Mouse (Mus musculus) T-helper 1 cell (primary cell): Measurements from ENCODE around the gene Gxylt1.
"Not testable (repeated sequence)": the region's sequence is repeated elsewhere in the genome, so short reads cannot be mapped to it uniquely, and the experiment has no call there.

Experiments used
- in situ Hi-C: fragments of 300-600 bp; cut with MboI, MseI; formaldehyde crosslinking; loops from one replicate; pipeline ENCODE4 v1.15.1; 2025; ENCODE audit warnings: high pct_unique_total_duplicates

Gene Gxylt1

DNA sequence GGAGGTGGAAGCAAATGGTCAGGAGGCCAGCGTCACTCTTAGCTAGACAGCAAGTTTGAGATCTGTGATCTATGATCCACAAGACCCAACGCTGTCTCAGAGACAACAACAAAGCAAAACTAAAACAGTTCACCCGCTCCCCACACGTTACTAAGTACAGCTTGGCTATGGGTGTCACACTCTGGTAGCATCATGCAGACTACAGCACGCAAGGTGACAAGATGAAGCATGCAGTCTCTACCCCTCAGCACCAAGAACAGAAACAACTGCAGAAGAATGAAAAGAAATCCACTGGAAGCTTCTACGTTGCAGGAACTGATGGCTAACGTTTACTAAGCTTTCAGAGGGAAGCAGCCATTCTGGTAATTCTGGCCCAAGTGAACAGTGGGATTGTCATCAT lies 11.4 kb downstream of the Gxylt1 start:
- in situ Hi-C loops, result no loop called here

DNA sequence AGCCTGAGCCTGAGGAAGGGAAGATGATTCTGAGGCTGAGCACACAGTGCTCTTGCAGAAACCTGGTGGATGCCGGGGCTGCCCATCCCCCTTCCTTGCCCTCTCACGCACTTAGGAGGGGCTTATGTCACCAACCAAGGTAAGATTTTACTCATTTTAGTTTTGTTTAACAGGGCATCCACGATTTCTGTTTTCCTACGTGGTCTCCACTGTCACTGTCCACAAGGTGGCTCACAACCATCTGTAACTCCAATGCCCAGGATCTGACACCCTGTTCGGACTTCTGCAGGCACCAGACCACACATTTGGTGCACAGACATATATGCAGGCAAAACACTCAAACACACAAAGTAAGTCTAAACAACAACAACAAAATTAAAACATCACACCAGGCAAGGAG lies 12.2 kb downstream of the Gxylt1 start:
- in situ Hi-C loops, result no loop called here

- in situ Hi-C loops, result no loop called here
Observed at GRCm38 (mm10) chr15:93262274-93262673, 12.7 kb downstream of the Gxylt1 start.

GRCm38 (mm10) chr15:93259933-93260332 lies 15.0 kb downstream of the Gxylt1 start:
- in situ Hi-C loops, result no loop called here

GRCm38 (mm10) chr15:93255295-93255694 lies 19.7 kb downstream of the Gxylt1 start:
- in situ Hi-C loops, result no loop called here

DNA sequence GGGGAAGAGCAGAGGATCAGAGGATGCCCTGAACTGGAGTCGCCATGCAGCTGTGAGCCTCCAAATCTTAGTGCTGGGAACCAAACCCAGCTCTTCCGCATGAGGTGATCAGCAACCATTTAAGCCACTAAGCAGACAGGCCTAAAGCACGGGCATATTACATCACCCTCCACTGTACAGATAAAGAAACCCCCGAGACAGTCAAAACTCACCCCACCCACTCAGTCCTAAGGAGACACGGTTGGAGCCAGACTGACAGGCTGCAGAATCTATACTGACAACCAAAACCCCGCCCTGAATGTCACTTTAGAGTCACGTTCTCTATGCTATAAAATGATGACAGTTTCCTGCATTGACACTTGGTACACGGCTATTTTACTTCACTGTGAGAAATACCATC lies 21.8 kb downstream of the Gxylt1 start:
- in situ Hi-C loops, result no loop called here

DNA sequence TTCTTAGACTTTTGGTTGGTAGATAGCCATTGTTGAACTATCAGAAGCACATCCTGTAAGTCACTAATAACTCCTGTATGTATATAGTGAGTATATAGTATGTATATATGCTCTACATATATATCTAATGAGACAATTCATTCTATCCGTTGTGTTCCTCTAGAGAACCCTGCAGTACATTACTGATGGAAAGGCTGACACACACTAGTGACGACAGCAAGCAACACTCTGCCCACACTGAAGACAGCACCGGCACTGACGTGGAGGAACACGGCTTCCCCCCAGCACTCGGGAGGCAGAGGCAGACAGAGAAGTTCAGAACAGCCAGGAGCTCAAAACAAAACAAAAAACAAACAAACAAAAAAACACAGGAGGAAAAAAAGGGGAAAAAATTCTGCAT lies 22.6 kb downstream of the Gxylt1 start:
- in situ Hi-C loops, result no loop called here

- in situ Hi-C loops, result no loop called here
Observed at GRCm38 (mm10) chr15:93251553-93252250, 23.3 kb downstream of the Gxylt1 start.

GRCm38 (mm10) chr15:93243202-93243601 lies 31.8 kb downstream of the Gxylt1 start:
- in situ Hi-C loops, result no loop called here

DNA sequence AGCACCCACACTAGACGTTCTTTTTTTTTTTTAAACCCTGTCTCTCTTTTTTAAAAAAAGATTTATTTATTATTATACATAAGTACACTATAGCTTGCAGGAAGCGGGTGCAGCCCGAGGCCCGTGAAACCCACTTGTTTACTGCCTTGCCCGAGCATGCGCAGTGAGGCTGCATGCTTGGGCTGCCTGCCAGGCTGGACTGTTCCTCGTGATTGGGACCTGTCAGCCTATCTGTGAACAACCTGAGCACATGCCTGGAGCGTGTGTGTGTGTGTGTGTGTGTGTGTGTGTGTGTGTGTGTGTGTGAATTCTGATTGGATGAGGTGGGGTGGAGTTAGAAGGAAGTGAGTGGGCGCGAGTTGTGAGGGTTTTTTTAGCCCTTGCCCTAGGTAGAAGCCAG lies 38.5 kb downstream of the Gxylt1 start:
- in situ Hi-C loops, result not testable (repeated sequence)

DNA sequence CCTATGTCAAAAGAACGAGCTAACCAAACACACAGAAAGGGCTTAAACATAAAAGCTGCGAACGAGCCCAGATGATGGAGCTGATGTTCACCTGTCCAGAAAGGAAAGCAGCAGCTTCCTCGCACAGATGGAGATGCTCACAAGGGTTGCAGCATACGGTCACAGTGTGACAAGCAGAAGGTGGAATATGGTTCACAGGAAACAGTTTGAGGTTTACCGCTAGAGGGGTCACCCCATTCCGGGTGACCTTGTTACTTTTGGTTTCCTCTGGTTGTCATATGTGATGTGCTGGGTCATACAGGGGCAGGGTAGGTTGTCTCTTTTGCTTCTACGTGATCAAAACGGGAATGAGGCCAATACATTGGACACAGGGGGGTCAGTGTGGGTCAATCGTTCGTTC lies 46.0 kb downstream of the Gxylt1 start:
- in situ Hi-C loops, result no loop called here

DNA sequence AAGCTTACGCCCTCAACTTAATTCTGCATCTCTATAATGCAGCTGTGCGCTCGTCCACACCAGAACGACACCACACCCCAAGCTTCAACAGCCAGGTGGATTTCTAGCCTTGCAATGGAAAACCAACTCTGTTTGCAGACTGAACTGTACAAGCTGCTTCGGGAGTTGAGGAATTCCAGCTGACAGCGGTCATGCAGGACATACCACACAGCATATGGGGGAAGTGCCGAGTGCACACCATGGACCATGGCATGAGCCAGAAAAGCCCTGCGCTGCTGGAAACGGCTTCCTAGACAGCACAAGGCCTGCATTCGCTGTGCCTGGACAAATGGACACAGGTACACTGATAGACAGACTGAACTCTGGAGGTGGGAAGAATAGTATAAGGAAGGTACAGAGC lies 46.6 kb downstream of the Gxylt1 start:
- in situ Hi-C loops, result no loop called here

DNA sequence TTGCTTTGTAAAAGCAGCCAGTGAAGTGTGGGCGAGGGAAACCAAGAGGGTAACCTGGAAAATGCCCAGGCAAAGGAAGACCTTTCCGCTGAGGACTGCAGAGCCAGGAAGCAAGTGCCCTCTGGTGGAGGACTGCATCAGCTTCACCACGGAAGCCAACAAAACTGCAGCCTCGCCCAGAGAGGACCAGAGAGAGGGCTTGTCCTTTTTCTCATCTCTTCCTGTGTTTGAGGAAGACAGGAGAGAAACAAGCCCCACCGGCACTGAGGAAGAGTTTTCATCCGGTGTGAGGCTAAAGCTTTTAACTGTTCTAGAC lies 47.3 kb downstream of the Gxylt1 start:
- in situ Hi-C loops, result no loop called here

DNA sequence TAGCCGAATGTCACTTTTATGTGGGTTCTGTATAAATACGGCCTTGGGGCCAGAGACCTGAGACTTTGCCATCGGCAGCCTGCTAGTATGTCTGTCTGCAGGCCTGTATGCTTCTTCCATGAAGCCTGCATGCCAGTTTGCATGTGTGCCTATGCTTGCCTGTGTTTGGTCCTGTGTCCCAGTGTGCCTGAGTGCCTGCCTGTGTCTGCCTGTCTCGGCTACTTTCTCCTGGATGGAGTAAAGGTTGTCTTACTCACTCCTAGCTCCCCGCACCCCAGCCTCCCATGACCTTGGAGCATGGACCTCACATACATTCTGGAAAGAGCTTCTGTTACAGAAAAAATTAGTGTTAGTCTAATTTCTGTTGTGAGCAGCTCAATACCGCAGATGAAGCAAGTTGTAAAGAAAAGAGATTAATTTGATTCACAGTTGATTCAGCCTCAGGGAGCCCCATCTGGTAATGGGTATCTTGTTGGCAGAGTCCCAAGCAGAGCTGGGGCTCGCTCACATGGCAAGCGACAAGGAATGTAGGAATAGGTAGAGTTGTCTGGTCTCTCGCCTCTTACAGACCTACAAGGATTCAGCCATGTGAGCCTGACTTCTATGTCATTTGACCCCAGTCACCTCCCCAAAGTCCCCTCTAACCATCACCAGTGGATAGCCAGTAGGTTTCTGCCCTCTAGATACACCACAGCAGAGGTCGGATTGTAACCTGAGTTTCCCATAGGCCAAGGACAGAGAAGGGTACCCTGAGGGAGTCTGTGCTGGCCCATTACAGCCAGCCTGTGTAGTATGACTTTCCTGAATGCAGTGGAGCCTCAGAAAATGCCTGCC lies 47.8 kb downstream of the Gxylt1 start:
- in situ Hi-C loops, result no loop called here

- in situ Hi-C loops, result loop anchor here (5.0 to 25.0 kb wide), 3 partner anchors 135 to 945 kb away; no protein-coding TSS in a partner anchor
Observed at GRCm38 (mm10) chr15:93222475-93222874, 52.5 kb downstream of the Gxylt1 start.

DNA sequence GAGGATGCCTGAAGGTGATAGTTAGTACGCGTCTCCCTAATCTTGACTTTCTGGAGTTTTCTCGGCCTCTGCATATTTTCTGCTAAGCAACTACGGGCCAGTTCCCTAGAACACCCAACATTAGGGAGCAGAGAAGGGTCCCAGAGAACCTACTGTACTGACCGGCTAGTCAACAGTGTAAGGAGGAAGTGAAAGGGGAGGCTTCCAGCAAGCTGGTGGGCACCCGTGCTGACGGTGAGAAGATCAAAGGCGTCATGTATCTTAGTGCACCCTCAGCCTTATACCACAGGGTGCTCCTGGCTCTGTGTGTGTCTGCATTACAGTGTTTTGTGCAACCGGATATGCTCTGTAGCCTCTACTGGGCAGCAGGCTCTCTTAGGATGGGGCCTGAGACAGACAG lies 62.4 kb downstream of the Gxylt1 start:
- in situ Hi-C loops, result loop anchor here (10.0 to 25.0 kb wide), 3 partner anchors 125 to 775 kb away; no protein-coding TSS in a partner anchor

DNA sequence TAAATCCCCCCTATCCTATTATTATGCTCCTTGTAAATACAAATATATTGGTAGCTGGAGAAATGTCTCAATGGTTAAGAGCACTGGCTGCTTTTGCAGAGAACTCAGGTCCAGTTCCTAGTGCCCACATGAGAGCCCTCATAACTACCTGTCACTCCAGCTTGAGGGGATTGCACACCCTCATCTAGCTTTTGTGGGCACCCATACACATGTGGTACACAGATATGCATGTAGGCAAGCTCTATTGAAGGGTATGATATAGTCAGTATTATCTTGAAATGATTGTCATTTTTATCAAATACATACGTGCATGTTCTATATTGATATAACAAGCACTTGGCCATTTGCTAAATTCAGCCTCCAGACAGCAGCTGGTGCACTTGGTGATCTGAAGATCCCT lies 70.1 kb downstream of the Gxylt1 start:
- in situ Hi-C loops, result loop anchor here (25.0 kb wide), 2 partner anchors 118 to 768 kb away; no protein-coding TSS in a partner anchor

DNA sequence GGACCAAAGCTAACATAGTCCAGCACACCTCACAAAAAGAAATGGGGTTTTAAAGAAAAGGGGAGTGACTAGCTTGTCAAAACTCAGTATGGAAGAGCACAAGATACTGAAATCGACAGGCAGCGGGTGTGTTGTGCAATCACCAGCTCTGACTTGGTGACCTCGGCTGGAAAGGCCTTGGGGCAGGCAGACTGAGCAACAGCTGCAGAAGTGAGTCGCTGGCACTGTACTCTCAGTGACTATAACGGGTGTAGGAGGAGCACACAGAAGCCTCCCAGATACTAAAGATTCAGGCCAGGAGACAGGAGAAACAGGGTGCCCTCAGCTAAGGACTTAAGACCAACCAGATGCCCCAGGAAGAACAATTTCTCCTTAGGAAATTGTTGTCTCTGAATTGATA lies 73.0 kb downstream of the Gxylt1 start:
- in situ Hi-C loops, result loop anchor here (25.0 kb wide), 2 partner anchors 115 to 765 kb away; no protein-coding TSS in a partner anchor

DNA sequence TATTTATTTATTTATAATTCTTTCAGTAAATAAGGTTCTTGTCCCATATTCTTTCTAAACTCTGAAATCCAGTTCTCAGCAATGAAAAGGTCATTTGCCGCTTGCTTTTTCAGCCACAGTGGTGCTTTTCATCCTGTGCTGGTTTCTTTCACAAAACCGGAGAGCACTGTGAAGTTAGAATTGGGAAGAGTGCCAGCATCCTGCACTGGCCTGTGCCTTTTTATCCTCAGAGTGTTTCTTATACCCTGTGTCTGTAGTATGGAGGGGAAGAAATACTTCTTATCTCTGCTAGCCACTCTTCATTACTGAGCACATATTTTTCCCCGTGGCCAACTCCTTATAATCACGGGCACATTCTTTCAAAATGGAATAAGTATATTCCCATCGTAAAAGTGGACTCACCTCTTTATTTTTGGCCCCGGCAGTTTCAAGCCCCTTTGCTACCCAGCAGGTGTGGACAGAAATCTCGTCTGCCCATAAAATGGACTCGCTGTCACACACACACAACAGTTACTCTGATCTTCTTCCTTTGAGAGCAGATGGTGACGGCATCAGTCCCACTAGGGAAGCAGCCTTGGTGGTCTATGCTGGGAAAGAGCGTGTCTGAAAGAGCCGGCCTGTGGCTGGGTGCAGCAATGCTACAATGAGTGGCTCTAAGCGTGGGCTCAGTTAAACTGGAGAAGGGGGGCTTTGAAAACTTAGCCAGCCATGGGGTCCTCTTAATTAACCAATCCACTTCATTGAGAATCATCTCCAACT lies 83.4 kb downstream of the Gxylt1 start:
- in situ Hi-C loops, result no loop called here
